Mouse (Mus musculus) heart, embryonic 13.5 days (tissue): ENCODE data around the gene Tcta. TPM values are rescaled to one million over a fixed set of nuclear protein-coding genes. Genes with fewer than 3 reads are reported as not detected.

Experiments
- ATAC-seq: fragments of 200-750 bp; cut with Nextera tagmentation; 2 replicates; pipeline ENCODE4 v1.8.0; 2017; ENCODE audit warnings: moderate TSS enrichment; ENCODE audit not compliant: insufficient number of reproducible peaks, low FRiP score, low TSS enrichment; ENCODE audit errors: extremely low read depth
- H3K27ac ChIP-seq: fragments of 300-500 bp; sonication (generic); replicated peaks from 2 replicates; pipeline ENCODE4 v1.5.1; 2015; ENCODE audit warnings: moderate library complexity, mild to moderate bottlenecking, inconsistent platforms
- H3K27me3 ChIP-seq: fragments of 300-500 bp; sonication (generic); replicated peaks from 2 replicates; pipeline ENCODE4 v1.6.1; 2015; ENCODE audit warnings: mild to moderate bottlenecking, inconsistent platforms
- H3K36me3 ChIP-seq: fragments of 300-500 bp; sonication (generic); 2 replicates; pipeline ENCODE4 v1.6.1; 2015; ENCODE audit warnings: mild to moderate bottlenecking, inconsistent platforms
- H3K4me1 ChIP-seq: fragments of 300-500 bp; sonication (generic); 2 replicates; pipeline ENCODE4 v1.6.1; 2015; ENCODE audit warnings: inconsistent platforms
- H3K4me2 ChIP-seq: fragments of 300-500 bp; sonication (generic); 2 replicates; pipeline ENCODE4 v1.6.1; 2015; ENCODE audit warnings: inconsistent platforms, mild to moderate bottlenecking, moderate library complexity
- H3K4me3 ChIP-seq: fragments of 300-500 bp; sonication (generic); 2 replicates; pipeline ENCODE4 v1.5.1; 2015; ENCODE audit warnings: moderate library complexity, mild to moderate bottlenecking, inconsistent platforms
- H3K9ac ChIP-seq: fragments of 300-500 bp; sonication (generic); 2 replicates; pipeline ENCODE4 v1.6.1; 2015; ENCODE audit warnings: inconsistent platforms, mild to moderate bottlenecking, moderate library complexity
- H3K9me3 ChIP-seq: fragments of 300-500 bp; sonication (generic); 2 replicates; pipeline ENCODE4 v1.6.1; 2016; ENCODE audit warnings: inconsistent platforms
- WGBS: fragments of 180-500 bp; shearing (Covaris S2); methylation state at CpG from one replicate; pipeline ENCODE4 v1.1.7; 2015; ENCODE audit warnings: mixed read lengths; 5-methylcytosine and 5-hydroxymethylcytosine counted together
- polyA plus RNA-seq: library from polyadenylated mRNA; unstranded; fragments of >200 nt; fragmentation: Nextera tagmentation; extraction: Ambion mirVana; gene quantifications from 2 replicates; pipeline ENCODE4 v1.2.1, GENCODE M21; 2015

Tcta gene
- polyA plus RNA-seq, 1 experiment from 2014 or later, result 31.2 TPM

DNA sequence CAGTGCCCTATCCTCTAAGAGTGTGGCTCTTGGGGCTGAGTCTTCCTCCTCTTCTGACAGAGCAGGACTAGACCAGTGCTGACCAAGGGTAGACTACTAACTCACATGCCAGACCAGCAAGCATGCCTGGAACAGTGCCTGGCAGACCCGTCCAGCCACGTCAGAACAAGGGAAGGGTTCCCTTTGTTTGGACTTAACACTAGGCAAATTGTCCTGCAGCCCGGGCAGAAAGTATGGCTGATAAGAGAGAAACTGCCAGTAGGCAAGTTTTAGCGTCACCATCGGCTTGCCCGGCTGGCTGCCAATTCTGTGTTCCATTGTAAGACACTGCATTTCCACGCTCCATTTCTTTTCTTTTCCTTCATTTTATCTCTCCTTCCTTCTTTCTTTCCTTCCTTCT, 38.3 kb downstream of the Tcta start:
- Histone ChIP-seq H3K9ac (no peak overlapping the region), H3K4me1 (peaks cover 63% of the 10 kb centered on the region), H3K27me3 (no peaks in the 10 kb centered on the region), H3K36me3 (no peaks in the 10 kb centered on the region), H3K4me2 (peak overlapping the region; percentile 5; the same call in 1 of the 2 replicates), H3K9me3 (no peaks in the 10 kb centered on the region), H3K27ac (peak overlapping the region; percentile 65), H3K4me3 (no peak overlapping the region)
- 38% methylated on average over 7 of the region's 7 CpGs for WGBS
- ATAC-seq, result no peak

- no peak overlapping the region for H3K9ac ChIP-seq
- H3K4me2 ChIP-seq, result no peak overlapping the region
- no peaks in the 10 kb centered on the region for H3K27me3 ChIP-seq
- H3K36me3 ChIP-seq, result no peaks in the 10 kb centered on the region
- H3K4me3 ChIP-seq, result no peak overlapping the region
- H3K9me3 ChIP-seq, result no peaks in the 10 kb centered on the region
- no peak for ATAC-seq
- peaks cover 65% of the 10 kb centered on the region for H3K4me1 ChIP-seq
- WGBS, result 57% methylated on average over 10 of the region's 10 CpGs
- peak overlapping the region; percentile 99 for H3K27ac ChIP-seq
These were observed 39.6 kb downstream of the Tcta start for GRCm38 (mm10) chr9:108266261-108266935.

DNA sequence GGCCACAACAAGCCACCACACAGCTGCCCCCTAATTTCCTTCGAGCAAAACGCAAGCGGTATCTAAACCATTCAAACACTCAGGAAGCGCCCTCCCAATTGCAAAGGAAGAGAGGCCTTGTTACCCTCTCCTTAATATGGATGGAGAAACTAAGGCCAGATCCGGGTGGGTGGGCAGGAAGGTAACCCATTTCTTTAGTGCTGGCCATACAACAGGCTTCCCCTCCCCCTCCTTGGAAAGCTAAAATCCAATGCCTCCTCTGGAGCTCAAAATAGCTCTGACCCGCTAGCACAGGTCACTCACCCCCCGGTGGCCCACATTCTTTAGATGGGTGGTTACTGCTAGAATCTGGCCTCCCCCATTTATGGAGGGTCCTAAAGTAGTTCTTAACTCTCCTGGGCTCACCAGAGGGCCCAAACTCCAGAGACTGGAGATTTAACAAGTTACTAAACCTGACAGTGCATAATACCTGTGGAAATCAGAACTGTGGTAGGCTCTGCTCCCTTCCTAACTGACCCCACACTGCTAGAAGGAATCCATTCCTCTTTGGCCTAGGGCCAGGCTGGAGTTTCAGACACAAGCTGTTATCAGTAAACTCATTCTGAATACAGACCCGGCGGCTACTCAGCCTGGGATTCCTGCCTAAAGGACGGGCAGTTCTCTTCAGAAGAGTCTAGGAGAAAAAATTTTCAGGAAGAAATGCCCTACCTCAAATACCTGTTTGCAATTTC, 41.6 kb downstream of the Tcta start:
- Histone ChIP-seq H3K4me2 (peak overlapping the region; percentile 83), H3K9ac (peak overlapping the region; percentile 96), H3K4me3 (peak overlapping the region; percentile 87), H3K36me3 (peaks cover 4% of the 10 kb centered on the region; the same call in 1 of the 2 replicates), H3K9me3 (no peaks in the 10 kb centered on the region), H3K27me3 (no peaks in the 10 kb centered on the region), H3K4me1 (peaks cover 81% of the 10 kb centered on the region), H3K27ac (peak overlapping the region; percentile 99)
- ATAC-seq, result no peak
- WGBS, result 3% methylated on average over 10 of the region's 10 CpGs

DNA sequence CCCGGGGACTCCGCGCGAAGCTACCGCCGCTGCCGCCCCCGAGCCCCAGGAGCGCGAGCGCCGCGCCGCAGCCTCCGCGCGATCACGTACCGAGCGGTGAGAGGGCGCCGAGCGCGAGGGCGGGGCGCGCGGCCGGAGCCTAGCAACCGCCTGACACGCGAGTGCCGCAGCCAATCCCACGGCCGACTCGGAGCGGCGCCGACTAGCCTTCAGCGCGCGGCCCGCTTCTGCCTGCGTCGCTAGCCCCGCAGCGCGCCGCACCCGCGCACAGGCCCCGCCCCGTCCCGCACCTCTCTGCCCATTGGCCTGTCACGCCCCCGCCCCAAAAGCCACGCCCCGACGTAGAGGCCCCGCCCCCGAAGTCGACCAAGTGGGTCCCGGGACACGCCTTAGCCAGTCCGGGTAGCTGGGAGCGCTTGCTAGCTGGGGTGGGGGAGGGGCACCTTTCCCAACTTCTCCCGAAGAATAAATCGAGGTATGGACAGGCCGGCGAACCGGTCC, 42.2 kb downstream of the Tcta start, which contains the start of gene Dag1:
Dag1 (minus strand) TSS at position 269 of the 501 bp plus-strand sequence.
- WGBS, result under 1% methylated on average over 58 of the region's 71 CpGs
- H3K4me1 ChIP-seq, result peaks cover 83% of the 10 kb centered on the region

GRCm38 (mm10) chr9:108263131-108263681, 42.8 kb downstream of the Tcta start:
- peak overlapping the region; percentile 83 for H3K4me2 ChIP-seq
- H3K4me3 ChIP-seq, result peak overlapping the region; percentile 87
- peak overlapping the region; percentile 96 for H3K9ac ChIP-seq
- peaks cover 81% of the 10 kb centered on the region for H3K4me1 ChIP-seq
- peaks cover 4% of the 10 kb centered on the region; the same call in 1 of the 2 replicates for H3K36me3 ChIP-seq
- H3K27me3 ChIP-seq, result no peaks in the 10 kb centered on the region
- H3K9me3 ChIP-seq, result no peaks in the 10 kb centered on the region
- peak; percentile 43 for ATAC-seq
- under 1% methylated on average over 56 of the region's 62 CpGs for WGBS
- H3K27ac ChIP-seq, result peak overlapping the region; percentile 99

More for the DNA sequence above, 42.2 kb downstream of the Tcta start, which contains the start of gene Dag1:
- ATAC-seq, result peak; percentile 98
- H3K27ac ChIP-seq, result peak within 1 kb of the TSS; percentile 99
- H3K4me3 ChIP-seq, result peak within 1 kb of the TSS; percentile 87
- H3K9ac ChIP-seq, result peak within 1 kb of the TSS; percentile 96
- H3K27me3 ChIP-seq, result no peaks in the 10 kb centered on the region
- H3K36me3 ChIP-seq, result peaks cover 4% of the 10 kb centered on the region; the same call in 1 of the 2 replicates
- H3K4me2 ChIP-seq, result peak within 1 kb of the TSS; percentile 83
- H3K9me3 ChIP-seq, result no peaks in the 10 kb centered on the region

GRCm38 (mm10) chr9:108262494-108263049, 43.4 kb downstream of the Tcta start:
- 29% methylated on average over 11 of the region's 11 CpGs for WGBS
- H3K4me1 ChIP-seq, result peaks cover 75% of the 10 kb centered on the region
- no peak for ATAC-seq

GRCm38 (mm10) chr9:108261865-108262264, 44.1 kb downstream of the Tcta start:
- ATAC-seq, result no peak
- Histone ChIP-seq H3K4me1 (peaks cover 77% of the 10 kb centered on the region), H3K9me3 (no peaks in the 10 kb centered on the region), H3K4me2 (peak overlapping the region; percentile 83), H3K27ac (peak overlapping the region; percentile 99), H3K9ac (peak overlapping the region; percentile 96), H3K27me3 (no peaks in the 10 kb centered on the region), H3K4me3 (peak overlapping the region; percentile 87), H3K36me3 (peaks cover 4% of the 10 kb centered on the region; the same call in 1 of the 2 replicates)
- WGBS, result 34% methylated on average over 7 of the region's 7 CpGs

More at GRCm38 (mm10) chr9:108262494-108263049, 43.4 kb downstream of the Tcta start:
- Histone ChIP-seq H3K36me3 (peaks cover 4% of the 10 kb centered on the region; the same call in 1 of the 2 replicates), H3K27me3 (no peaks in the 10 kb centered on the region), H3K4me3 (peak overlapping the region; percentile 87), H3K27ac (peak overlapping the region; percentile 99), H3K9me3 (no peaks in the 10 kb centered on the region), H3K9ac (peak overlapping the region; percentile 96), H3K4me2 (peak overlapping the region; percentile 83)

DNA sequence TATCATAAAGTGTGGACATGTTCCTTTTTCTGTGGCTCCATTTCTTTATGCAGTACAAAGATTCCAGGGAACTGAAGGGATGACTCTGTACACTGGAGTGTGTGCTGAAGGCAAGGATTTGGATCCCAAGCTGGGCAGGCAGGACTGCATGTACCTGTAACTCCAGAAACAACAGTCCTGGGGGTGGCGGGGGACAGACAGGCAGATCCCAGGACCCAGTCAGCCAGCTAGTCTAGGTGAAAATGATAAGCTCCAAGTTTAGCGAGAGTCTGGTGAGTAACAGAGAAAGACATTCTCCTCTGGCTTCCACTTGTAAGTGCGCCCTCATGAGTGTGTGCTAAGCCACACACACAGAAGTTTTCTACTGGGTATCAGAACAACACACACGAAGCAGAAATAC, 45.4 kb downstream of the Tcta start:
- 36% methylated on average over 4 of the region's 4 CpGs for WGBS
- ATAC-seq, result no peak
- peaks cover 7% of the 10 kb centered on the region; the same call in 1 of the 2 replicates for H3K36me3 ChIP-seq
- peak overlapping the region; percentile 31; the same call in 1 of the 2 replicates for H3K27ac ChIP-seq
- H3K9me3 ChIP-seq, result no peaks in the 10 kb centered on the region
- H3K4me2 ChIP-seq, result peak overlapping the region; percentile 83
- 0 out of 2 replicates have a peak overlapping the region, but pooled peaks have one; percentile 3 for H3K4me3 ChIP-seq
- H3K9ac ChIP-seq, result 0 out of 2 replicates have a peak overlapping the region, but pooled peaks have one; percentile 28
- H3K27me3 ChIP-seq, result no peaks in the 10 kb centered on the region
- H3K4me1 ChIP-seq, result peaks cover 74% of the 10 kb centered on the region
